Mouse (Mus musculus) 3T3-L1 (cell line): ENCODE data around the gene Snurf.

Source experiments
- DNase-seq: peaks from one replicate; pipeline ENCODE4 v3.0.0-alpha.2; 2015; ENCODE audit warnings: low read depth, low spot score

Gene Snurf

DNA sequence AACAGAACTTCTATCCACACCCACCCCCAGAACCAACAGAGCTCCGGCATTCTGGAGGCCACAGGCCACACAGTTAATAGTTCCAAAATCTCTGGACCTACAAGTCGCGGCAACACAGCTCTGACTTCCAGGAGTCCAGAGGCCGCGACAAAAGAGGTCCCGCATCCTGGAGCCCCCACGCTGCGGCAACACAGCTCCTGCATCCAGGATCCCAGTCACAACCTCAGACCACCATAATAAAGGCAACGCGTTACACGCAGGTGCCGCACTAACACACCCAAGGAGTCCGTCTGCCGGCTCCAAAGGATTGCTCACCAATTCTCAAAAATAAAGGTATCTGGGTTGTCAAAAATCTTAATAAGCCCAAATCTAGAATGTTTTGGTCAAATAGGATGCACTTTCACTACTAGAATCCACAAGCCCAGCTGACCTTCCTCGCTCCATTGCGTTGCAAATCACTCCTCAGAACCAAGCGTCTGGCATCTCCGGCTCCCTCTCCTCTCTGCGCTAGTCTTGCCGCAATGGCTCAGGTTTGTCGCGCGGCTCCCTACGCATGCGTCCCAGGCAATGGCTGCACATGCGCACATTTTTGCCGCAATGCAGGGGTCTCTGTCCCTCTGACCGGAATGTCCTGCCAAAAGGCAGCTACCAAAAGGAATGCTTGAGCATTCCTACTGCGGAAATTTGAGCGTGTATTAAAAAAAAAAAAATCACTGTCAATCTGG is at the start of gene Snurf, which contains the start of gene Gm38393:
Snurf (minus strand) TSS at position 444 of the 725 bp plus-strand sequence.
Gm38393 (minus strand) TSS at position 459 of the 725 bp plus-strand sequence.
- peak; percentile 49 for DNase-seq

DNA sequence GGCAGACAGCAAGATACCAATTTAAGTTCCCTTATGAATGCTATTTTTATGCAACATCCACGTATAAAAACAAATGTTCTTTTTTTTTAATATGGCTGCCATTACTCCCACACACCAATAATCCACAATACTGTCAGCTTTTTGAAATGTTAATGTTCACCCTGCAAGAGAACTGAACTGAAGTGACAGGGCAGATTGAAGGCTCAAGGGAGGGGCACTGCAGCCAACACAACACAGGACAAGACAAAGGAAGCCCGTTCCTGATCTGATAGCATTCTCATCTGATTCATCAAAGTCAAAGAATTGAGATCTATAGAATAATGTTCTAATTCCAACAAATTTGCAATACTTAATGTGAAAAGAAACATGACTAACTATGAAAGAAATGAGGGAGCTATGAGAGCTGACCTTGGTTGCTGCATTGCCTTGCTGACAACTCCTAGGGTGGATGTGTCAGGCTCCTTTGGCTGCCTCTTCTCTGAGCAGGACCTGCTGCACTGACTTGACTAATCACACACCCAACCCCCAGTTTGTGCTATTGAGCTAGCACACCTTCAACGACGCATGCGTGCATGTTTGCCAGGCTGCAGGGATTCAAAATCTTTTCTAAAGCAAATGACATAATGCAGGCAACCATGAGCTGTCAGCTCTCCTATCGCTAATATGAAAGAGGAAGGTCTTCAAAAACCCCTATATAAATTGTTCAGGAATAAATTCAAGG is 42.8 kb upstream of the Snurf start:
- DNase-seq = no peak

DNA sequence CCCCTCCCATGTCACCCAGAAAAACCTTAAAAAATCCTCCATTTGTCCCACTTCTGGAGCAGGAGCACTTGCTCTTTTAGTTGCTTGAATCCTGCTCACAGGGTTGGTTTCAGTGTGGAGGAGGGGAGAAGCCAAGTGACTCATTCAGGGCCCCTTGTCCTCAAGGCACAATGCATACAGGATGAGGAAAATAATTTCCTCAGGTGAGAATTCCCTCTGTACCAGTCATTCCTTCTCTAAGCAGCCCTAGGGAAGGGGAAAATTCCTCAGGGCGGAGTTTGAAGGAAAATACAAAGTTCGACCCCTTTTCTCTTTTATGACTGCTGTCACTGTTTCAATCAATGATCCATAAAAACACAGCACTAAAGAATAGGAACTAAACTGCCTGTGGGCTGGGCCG is 8.3 kb upstream of the Snurf start:
- DNase-seq = no peak

DNA sequence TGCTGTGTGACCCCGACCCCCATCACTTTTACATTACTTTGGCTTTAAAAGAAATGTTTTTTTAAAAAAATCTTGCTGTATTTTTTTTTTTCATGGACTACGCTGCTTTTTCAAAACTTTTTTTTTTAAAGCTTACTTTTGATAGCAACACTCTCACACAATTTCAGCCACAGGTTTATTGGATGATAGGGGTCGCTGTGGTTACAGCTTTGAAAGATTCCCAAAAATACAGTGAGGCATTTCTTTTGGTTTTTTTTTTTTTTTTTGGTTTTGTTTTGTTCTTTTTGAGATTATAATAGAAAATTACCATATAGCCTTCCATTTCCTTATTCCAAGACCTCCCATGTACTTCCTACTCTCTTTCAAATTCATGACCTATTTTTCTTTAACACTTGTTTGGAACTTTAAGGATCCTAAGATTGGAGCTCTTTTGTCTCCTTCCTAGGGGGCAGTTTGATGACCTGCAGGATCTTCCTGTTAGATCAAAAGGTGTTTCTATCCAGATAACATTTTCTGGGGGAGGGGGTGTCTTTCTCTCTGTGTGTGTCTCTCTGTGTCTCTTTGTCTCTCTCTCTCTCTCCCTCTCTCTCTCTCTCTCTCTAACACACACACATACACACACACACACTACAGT is 3.0 kb upstream of the Snurf start:
- peak; percentile 35 for DNase-seq

DNA sequence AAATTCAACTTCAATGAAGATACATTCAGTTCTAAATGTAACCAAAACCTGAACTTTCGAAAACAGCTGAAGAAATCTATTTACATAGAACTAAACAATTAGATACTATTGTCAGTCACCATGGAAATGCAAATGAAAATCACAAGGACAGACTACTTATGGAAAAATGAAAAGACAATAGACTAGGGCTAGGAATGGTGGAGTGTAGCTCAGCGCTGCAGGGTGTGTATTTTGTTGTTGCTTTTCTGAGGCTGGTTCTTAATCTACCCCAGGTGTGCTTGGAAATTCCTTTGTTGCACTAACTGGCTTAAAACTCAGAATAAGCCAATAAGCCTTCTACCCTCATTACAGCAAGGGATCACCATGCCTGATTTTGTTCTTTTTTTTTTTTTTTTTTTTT is 1.4 kb upstream of the Snurf start:
- DNase-seq = no peak

DNA sequence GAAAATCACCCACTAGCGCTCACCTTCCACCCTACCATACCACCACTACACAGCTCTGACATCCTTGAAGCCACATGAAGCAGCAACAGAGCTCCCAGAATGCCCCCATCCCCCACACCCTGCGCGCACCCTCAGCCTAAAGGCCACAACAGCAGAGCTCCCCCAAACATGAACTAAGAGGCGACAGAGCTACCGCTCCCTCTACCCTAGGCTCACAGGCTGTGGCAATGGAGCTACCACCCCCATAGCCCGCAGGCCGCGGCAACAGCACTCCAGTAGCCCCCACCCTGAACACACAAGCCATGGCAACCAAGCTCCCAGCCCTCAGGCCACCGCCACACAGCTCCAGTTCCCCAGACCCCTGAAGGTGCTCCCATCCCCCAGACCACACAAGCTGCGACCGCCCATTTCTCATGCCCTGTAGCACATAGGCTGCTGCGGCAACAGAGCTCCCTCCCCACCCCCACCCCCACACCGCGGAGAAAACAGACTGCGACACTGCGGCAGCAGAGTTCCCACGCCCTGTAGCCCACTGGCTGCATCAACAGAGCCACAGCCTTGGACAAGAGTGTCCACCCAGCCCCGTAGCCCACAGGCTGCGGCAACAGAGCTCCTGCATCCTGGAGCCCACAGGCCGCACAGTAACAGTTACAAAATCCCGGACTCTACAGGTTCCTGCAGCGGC is 786 bp downstream of the Snurf start:
- peak; percentile 18 for DNase-seq

DNA sequence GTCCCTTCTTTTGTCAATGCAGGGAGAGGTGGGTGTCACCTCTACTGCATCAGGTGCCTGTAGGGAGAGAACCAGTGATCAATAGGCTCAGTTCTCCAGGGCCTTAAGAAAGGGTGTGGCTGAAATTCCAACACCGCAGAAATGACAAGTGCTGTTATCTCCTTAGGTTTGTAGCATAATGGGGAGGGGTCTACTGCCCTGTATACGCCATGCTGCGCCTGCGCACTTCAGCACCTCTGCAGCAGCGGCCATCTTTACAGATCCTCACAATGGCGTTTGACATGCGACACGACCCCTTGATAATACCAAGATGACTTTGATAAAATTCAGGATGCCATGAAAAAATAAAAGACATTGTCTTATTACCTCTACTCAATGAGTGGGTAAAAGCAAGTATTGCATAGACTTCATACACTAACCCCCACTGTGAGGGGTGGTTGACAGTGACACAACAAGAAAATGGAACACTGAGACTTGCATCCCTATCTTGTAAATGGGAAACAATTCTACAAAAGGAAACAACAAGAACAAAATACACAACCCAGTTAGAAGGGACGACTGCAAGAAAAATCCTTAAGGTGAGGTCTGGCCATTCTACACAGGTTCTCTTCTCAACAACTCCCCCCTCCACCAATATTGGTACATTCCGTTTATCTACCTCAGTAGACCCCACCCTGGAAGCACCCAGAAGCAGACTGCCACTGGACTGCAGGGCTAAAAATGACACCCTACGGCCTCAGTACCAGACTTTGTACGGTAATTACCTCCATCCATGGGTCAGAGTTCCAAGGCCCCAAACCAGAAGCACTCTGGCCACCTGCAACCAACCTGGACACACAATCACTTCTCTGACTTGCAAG is 1.6 kb downstream of the Snurf start:
- peak; percentile 2 for DNase-seq

DNA sequence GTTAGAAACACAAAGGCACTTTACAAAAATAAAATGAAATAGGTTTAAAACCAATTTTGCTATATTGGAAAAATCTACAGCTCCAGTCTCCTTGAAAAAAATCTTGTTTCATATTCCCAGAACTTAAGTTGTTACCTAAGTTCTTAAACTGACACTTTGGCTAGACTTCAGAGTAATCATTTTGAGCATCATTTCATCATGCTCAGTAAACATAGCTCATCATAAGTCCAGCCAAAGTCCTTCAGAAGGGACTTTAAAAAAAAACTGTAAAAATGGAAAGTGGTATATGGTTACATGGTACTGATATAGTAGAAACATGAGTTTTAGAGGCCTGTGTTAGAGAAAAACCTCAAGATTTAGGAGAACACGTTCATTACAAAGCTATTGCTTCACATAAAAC is 26.2 kb downstream of the Snurf start:
- no peak for DNase-seq
